Mouse (Mus musculus) colon, adult 2 months (tissue): ENCODE measurements around the gene Cdc16. TPM values are rescaled to one million over a fixed set of nuclear protein-coding genes. Genes with fewer than 3 reads are reported as not detected.

Experiments
- polyA plus RNA-seq: library from polyadenylated mRNA; depleted of rRNA; stranded (reverse); fragments of >200 nt; gene quantifications from 2 replicates; pipeline ENCODE4 v1.2.3, GENCODE M21; 2012; rRNA removed

Gene Cdc16
- polyA plus RNA-seq: 24.9 and 28.0 TPM in 2 replicates

DNA sequence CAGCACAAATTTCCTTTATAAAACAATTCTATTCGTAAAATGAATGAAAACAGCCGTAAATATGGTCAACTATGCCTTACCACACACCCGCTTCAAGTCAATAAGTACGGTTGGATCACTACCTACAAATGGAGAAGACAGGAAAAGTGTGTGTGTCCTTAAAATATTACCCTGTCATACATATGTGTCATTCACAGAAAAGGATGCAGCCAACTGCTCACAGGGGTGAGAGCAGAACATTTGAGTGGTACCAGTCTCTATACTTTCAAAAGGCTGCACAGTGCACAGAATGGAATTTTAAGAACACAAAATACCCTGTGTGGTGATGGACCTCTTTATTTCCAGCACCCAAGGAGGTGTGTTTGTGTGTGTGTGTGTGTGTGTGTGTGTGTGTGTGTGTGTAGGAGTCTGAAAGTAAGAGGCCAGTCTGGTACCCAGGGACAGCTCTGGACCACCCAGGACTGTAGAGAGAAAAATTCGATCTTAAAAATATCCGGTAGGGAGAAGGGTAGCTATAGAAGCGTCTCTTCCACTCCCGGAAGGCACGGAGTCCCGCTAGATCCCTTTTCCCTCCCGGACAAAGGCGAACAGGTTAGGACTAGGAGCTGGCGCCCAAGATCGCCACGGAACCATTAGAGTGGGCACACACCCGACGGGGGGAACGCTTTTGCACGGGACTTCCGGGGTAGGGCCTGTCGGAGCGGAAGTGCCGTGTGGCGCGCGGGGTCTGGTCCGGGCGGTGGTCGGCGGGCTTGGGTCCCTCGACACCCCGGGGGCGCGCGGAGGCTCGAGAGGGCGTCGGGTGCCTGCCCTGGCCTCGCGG is at the start of gene Cdc16:
Gene Cdc16 (plus strand): TSS at position 695 of the 823 bp plus-strand sequence.

DNA sequence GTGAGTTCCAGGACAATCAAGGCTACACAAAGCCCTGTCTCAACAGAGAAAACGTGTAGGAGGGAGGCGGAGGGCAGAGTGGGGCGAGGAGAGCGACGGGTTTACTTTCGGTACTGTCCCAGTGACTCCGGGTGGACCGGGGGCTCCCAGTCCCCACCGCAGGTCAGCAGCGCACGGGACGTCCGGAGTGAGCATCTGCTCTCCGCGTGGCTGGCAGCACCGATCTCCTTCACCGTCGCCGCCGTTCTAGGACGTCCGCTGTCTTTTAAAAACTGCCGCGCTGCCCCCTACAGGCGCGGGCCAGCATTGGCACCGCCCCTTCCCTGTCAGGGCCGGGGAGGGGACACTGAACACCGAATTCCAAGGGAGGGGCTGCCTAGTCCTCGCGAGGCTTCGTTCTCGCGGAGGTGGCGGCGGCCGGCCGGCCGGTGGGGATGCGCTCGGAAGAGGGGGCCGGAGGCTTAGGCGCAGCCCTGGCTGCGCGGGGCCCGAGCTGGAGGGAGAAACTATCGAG is 27.8 kb downstream of the Cdc16 start, which contains the start of gene Upf3a:
Gene Upf3a (plus strand): TSS at position 366 of the 514 bp plus-strand sequence.

Other genes with a start within 250 kb of the Cdc16 start
- gene 1700029H14Rik, start 195.2 kb upstream of the Cdc16 start, polyA plus RNA-seq: 0.21 TPM in 1 of 2 replicates, not detected in the other
- 20.3 and 21.2 TPM in 2 replicates for gene Rasa3, start 80.1 kb upstream of the Cdc16 start, polyA plus RNA-seq
- not detected in 2 replicates for gene Cfap97d2, start 51.8 kb upstream of the Cdc16 start, polyA plus RNA-seq
- gene Upf3a, start 27.9 kb downstream of the Cdc16 start, polyA plus RNA-seq: 9.1 and 9.4 TPM in 2 replicates
- gene AF366264, start 80.7 kb downstream of the Cdc16 start, polyA plus RNA-seq: not detected in 2 replicates
- 6.9 and 8.1 TPM in 2 replicates for gene Champ1, start 112.0 kb downstream of the Cdc16 start, polyA plus RNA-seq
- gene Coprs, start 132.6 kb downstream of the Cdc16 start, polyA plus RNA-seq: 16.4 and 16.8 TPM in 2 replicates